Mouse (Mus musculus) liver, embryonic 15.5 days (tissue): ENCODE results near the gene Tnpo1. TPM values are rescaled to one million over a fixed set of nuclear protein-coding genes. Genes with fewer than 3 reads are reported as not detected.

Source experiments
- ATAC-seq: fragments of 200-750 bp; cut with Nextera tagmentation; 2 replicates; pipeline ENCODE4 v1.8.0; 2017; ENCODE audit warnings: moderate number of reproducible peaks, mild to moderate bottlenecking, moderate library complexity; ENCODE audit not compliant: insufficient read depth
- H3K27ac ChIP-seq: fragments of 300-500 bp; sonication (generic); replicated peaks from 2 replicates; pipeline ENCODE4 v1.5.1; 2015; ENCODE audit warnings: mild to moderate bottlenecking, inconsistent platforms
- H3K27me3 ChIP-seq: fragments of 300-500 bp; sonication (generic); 2 replicates; pipeline ENCODE4 v1.6.1; 2015; ENCODE audit warnings: mild to moderate bottlenecking, inconsistent platforms
- H3K36me3 ChIP-seq: fragments of 300-500 bp; sonication (generic); replicated peaks from 2 replicates; pipeline ENCODE4 v1.6.1; 2015; ENCODE audit warnings: moderate library complexity, mild to moderate bottlenecking, inconsistent platforms
- H3K4me1 ChIP-seq: fragments of 300-500 bp; sonication (generic); replicated peaks from 2 replicates; pipeline ENCODE4 v1.6.1; 2015; ENCODE audit warnings: inconsistent platforms
- H3K4me2 ChIP-seq: fragments of 300-500 bp; sonication (generic); 2 replicates; pipeline ENCODE4 v1.6.1; 2015; ENCODE audit warnings: moderate library complexity, mild to moderate bottlenecking, inconsistent platforms
- H3K4me3 ChIP-seq: fragments of 300-500 bp; sonication (generic); replicated peaks from 2 replicates; pipeline ENCODE4 v1.5.1; 2015; ENCODE audit warnings: mild to moderate bottlenecking, inconsistent platforms
- H3K9ac ChIP-seq: fragments of 300-500 bp; sonication (generic); 2 replicates; pipeline ENCODE4 v1.6.1; 2015; ENCODE audit warnings: moderate library complexity, mild to moderate bottlenecking, inconsistent platforms
- H3K9me3 ChIP-seq: fragments of 300-500 bp; sonication (generic); replicated peaks from 2 replicates; pipeline ENCODE4 v1.6.1; 2016; ENCODE audit warnings: inconsistent platforms
- WGBS: fragments of 180-500 bp; shearing (Covaris S2); methylation state at CpG from one replicate; pipeline ENCODE4 v1.1.7; 2015; ENCODE audit warnings: mixed read lengths; ENCODE audit not compliant: insufficient replicate concordance; 5-methylcytosine and 5-hydroxymethylcytosine counted together
- polyA plus RNA-seq: library from polyadenylated mRNA; unstranded; fragments of >200 nt; fragmentation: Nextera tagmentation; extraction: Ambion mirVana; gene quantifications from 2 replicates; pipeline ENCODE4 v1.2.1, GENCODE M21; 2015

Gene Tnpo1
- polyA plus RNA-seq, 1 experiment from 2014 or later = 20.7 TPM

DNA sequence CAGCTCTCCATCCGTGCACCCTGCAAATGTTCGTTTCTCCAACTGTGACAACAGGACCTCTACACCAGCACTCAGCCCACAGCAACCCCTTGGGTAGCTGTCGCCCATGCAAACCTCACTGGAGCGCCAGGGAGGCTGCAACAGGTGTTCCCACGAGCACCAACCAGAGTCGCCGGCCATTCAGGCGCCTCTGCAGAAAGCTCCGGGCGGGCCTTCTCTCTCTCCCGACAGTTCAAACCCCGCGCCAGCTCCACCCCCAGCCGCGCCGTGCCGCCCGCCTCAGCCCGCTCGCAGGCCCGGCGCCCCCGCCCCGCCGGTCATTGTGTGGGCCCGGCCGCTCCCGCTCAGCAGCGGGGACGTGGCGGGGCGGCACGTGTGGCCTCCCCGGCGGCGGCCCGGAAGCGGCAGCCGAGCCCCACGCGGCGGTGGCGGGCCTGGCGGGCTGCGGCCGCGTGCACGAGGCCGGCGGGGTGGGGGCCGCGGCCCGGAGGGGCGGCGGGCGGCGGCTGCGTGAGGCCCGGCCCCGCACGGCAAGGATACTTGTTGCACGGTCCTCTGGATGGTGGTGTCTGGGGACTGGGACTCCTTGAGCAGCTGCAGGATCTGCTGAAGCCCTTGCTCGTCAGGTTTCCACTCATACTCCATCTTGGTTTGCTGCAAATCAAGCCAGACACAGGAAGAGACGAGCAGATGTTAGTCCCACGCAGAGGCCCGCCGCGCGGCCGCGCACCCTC lies 35.9 kb downstream of the Tnpo1 start:
- peak overlapping the region; percentile 90 for H3K27ac ChIP-seq
- 0% methylated on average over 54 of the region's 71 CpGs for WGBS
- H3K9me3 ChIP-seq = no peaks in the 10 kb centered on the region
- peak; percentile 84 for ATAC-seq
- H3K4me3 ChIP-seq = peak overlapping the region; percentile 89
- no peaks in the 10 kb centered on the region for H3K27me3 ChIP-seq
- H3K4me2 ChIP-seq = peak overlapping the region; percentile 79
- H3K4me1 ChIP-seq = peaks cover 46% of the 10 kb centered on the region
- H3K36me3 ChIP-seq = peaks cover 26% of the 10 kb centered on the region
- peak overlapping the region; percentile 86 for H3K9ac ChIP-seq

DNA sequence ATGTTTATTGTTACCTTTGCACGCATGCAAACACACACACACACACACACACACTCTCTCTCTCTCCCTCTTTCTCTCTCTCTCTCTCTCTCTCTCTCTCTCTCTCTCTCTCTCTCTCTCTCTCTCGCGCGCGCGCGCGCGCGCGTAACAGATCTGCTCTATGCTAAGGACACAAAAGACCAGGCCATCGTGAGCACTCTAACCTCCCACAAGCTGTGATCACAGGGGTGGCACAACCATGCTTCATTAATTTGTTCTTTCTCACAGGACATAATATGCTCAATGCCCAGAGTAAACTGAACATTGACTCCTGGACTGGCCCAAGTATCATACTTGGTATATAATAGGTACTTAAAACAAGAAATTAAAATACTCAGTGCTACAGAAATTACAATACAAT lies 37.0 kb downstream of the Tnpo1 start:
- Histone ChIP-seq H3K4me2 (peak overlapping the region; percentile 25), H3K36me3 (peaks cover 37% of the 10 kb centered on the region), H3K4me3 (no peak overlapping the region), H3K27ac (no peak overlapping the region), H3K9me3 (no peaks in the 10 kb centered on the region), H3K27me3 (no peaks in the 10 kb centered on the region), H3K4me1 (peaks cover 40% of the 10 kb centered on the region), H3K9ac (no peak overlapping the region)
- ATAC-seq = no peak
- 90% methylated on average over 11 of the region's 12 CpGs for WGBS

DNA sequence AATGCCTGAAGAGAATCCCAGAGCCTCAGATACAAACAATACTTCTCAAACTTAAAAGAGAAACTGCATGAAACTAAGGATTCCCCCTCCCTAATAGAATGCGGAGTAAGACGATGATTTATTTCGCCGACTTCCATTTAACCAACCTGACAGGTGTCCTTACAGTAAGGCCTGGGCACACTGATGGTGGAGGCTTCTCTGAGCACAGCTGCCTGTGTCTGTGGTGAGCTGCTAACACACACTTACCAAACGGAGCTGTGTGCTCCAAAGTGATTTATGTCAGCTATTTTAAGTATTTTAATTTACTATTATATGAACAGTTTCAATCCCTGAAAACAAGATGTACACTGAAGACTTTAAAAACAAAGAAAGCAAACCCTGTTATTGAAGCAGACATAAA lies 42.4 kb downstream of the Tnpo1 start:
- Histone ChIP-seq H3K36me3 (peaks cover 89% of the 10 kb centered on the region), H3K27me3 (no peaks in the 10 kb centered on the region), H3K4me3 (no peak overlapping the region), H3K9me3 (no peaks in the 10 kb centered on the region), H3K9ac (no peak overlapping the region), H3K27ac (no peak overlapping the region), H3K4me2 (no peak overlapping the region), H3K4me1 (peaks cover 2% of the 10 kb centered on the region; the same call in 1 of the 2 replicates)
- ATAC-seq = no peak
- WGBS = 90% methylated on average over 5 of the region's 5 CpGs

DNA sequence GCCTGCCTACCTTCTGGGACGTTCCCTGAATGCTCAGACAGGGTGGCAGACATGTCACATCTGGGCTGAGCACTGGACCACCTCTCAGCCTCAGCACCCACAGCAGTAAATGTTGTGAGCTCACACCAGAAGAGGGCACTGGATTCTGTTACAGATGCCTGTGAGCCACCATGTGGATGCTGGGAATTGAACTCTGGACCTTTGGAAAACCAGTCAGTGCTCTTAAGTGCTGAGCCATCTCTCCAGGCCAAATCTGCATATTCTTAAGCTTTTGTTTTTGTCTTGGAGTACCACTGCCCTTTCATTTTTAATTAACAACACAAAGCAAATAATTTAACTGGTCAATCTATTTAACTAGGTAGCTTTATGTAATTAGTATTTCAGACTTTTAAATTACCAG lies 44.2 kb downstream of the Tnpo1 start:
- Histone ChIP-seq H3K36me3 (peaks cover 90% of the 10 kb centered on the region), H3K4me2 (no peak overlapping the region), H3K9me3 (no peaks in the 10 kb centered on the region), H3K4me3 (no peak overlapping the region), H3K27ac (no peak overlapping the region), H3K4me1 (no peaks in the 10 kb centered on the region), H3K27me3 (no peaks in the 10 kb centered on the region), H3K9ac (no peak overlapping the region)
- no peak for ATAC-seq
- 83% methylated on average over 1 of the region's 1 CpGs for WGBS

DNA sequence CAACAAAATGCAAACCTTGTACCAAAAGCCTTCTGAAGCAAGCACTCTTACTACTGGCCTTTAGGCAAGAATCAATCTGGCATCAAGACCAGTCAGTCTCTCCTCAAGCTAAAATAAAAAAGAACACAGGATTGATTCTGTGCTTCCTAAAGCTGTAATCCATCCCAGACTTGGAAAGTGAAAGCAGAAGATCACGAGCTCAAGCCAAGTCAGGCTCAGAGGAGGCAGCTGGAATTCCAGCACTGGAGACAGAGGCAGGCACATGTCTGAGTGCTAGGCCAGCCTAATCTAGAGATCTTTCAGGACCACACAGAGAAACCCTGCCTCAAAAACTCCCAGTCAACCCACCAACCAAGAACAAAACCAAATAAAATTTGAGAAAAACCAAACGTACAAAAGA lies 45.8 kb downstream of the Tnpo1 start:
- Histone ChIP-seq H3K9ac (no peak overlapping the region), H3K9me3 (no peaks in the 10 kb centered on the region), H3K4me1 (no peaks in the 10 kb centered on the region), H3K4me3 (no peak overlapping the region), H3K27ac (no peak overlapping the region), H3K36me3 (peaks cover 84% of the 10 kb centered on the region), H3K4me2 (no peak overlapping the region), H3K27me3 (no peaks in the 10 kb centered on the region)
- 57% methylated on average over 2 of the region's 2 CpGs for WGBS
- no peak for ATAC-seq

DNA sequence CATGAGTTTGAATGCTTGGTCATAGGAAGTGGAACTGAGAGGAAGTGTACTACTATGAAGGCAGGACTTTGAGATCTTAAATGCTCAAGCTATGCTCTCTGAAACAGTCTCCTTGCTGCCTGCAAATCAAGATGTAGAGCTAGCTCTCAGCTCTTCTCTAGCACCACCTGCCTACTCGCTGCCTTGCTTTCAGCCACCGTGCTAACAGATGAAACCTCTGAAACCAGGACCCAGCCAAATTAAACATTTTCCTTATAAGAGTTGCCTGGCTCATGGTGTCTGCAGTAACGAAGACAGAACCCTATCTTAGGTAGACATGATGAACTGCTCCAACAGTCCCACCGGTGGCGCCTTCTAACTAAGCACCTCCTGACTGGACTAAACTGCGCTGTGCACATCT lies 46.8 kb downstream of the Tnpo1 start:
- no peak overlapping the region for H3K9ac ChIP-seq
- ATAC-seq = no peak

DNA sequence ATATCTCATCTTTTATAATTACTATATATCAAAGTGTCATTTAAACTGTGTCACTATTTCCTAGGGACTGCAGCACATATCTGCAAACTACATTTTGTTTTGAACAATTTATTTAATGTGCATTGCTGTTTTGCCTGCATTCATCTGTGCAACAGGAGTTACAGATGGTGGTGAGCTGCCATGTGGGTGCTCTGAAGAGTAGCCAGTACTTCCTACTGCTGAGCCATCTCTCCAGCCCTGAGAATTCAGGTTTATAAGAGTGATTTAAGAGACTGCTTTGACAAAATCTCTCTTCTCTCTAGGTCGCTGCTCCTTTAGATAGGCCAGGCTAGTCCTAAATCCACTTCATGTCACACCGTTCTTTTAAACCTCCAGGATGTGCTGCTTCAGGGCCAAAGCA lies 49.0 kb downstream of the Tnpo1 start:
- ATAC-seq = no peak
- WGBS = 77% methylated on average over 2 of the region's 2 CpGs
- Histone ChIP-seq H3K4me2 (no peak overlapping the region), H3K27me3 (no peaks in the 10 kb centered on the region), H3K9ac (no peak overlapping the region), H3K27ac (no peak overlapping the region), H3K4me1 (no peaks in the 10 kb centered on the region), H3K4me3 (no peak overlapping the region), H3K9me3 (no peaks in the 10 kb centered on the region), H3K36me3 (peaks cover 82% of the 10 kb centered on the region)

More for the DNA sequence above, 46.8 kb downstream of the Tnpo1 start:
- Histone ChIP-seq H3K36me3 (peaks cover 83% of the 10 kb centered on the region), H3K4me3 (no peak overlapping the region), H3K9me3 (no peaks in the 10 kb centered on the region), H3K4me1 (no peaks in the 10 kb centered on the region), H3K4me2 (no peak overlapping the region), H3K27ac (no peak overlapping the region), H3K27me3 (no peaks in the 10 kb centered on the region)
- WGBS = 85% methylated on average over 6 of the region's 6 CpGs

DNA sequence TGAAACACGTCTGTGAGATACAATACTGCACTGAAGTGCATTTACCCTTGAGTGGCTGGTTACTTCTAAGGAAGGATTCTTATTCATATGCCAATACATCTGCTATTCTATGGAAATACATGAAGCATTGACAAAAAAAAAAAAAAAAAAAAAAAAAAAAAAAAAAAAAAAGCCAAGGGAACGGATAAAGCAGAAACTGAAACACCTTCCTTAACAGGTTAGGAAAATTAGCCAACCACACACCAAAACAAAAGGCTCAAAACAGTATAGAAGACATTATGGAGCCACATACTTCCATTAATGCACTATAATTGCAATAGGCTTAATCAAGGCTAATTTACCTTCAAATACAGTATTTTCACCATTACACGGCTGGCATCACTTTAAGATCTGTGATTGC lies 51.5 kb downstream of the Tnpo1 start:
- H3K36me3 ChIP-seq = peaks cover 84% of the 10 kb centered on the region
- WGBS = 72% methylated on average over 3 of the region's 3 CpGs
- ATAC-seq = no peak
- no peak overlapping the region for H3K9ac ChIP-seq
- H3K4me3 ChIP-seq = no peak overlapping the region
- no peak overlapping the region for H3K4me2 ChIP-seq
- no peaks in the 10 kb centered on the region for H3K9me3 ChIP-seq
- H3K4me1 ChIP-seq = peaks cover 10% of the 10 kb centered on the region; the same call in 1 of the 2 replicates
- no peaks in the 10 kb centered on the region for H3K27me3 ChIP-seq
- no peak overlapping the region for H3K27ac ChIP-seq

DNA sequence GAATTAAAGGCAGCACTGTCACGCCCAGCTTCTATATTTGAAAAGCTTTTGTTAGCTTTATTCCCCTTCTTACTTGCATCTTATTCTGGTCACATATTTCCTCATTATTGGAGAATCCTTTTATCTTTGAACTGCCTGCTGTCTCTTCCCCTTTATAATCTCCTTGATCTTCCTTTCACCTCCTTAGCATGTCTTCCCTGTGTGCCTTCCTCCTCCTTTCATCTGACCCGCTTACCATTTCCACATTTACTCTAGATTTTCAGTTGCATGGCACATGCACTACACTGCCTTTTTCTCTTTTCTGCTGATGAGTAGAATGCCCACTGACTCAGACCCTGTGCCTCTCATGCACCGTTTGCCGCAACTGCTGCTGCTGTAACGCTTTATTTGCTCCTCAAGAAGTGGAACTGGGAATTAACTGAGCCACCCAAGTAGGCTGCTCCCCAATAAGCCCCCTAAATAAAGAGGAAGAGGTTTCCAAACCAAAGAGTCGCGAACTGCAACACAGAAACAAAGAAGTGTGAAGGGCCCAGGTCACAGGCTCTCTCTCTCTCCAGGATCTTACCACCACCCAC lies 53.8 kb downstream of the Tnpo1 start:
- H3K9me3 ChIP-seq = no peaks in the 10 kb centered on the region
- H3K4me1 ChIP-seq = peaks cover 15% of the 10 kb centered on the region
- WGBS = 76% methylated on average over 7 of the region's 7 CpGs
- no peak for ATAC-seq
- H3K27ac ChIP-seq = no peak overlapping the region
- no peaks in the 10 kb centered on the region for H3K27me3 ChIP-seq
- H3K9ac ChIP-seq = no peak overlapping the region
- H3K4me3 ChIP-seq = no peak overlapping the region
- H3K4me2 ChIP-seq = no peak overlapping the region
- H3K36me3 ChIP-seq = peaks cover 87% of the 10 kb centered on the region

DNA sequence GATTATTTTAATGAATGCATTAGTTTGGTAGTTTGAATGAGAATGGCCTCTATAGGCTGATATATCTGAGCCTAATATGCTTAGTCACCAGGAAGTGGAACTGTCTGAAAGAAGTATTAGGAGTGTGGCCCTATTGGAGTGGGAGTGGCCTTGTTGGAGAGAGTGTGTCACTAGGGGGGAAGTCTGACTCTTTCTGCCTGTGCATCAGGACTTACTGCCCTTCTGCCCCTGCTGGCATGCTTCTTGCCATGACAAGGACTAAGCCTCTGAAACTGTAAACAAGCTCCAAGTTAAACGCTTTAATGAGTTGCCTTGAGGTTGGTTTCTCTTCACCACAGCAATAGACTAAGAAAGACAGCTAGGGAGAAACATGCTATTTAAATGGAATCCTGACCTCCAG lies 54.9 kb downstream of the Tnpo1 start:
- Histone ChIP-seq H3K4me2 (no peak overlapping the region), H3K4me3 (no peak overlapping the region), H3K36me3 (peaks cover 87% of the 10 kb centered on the region), H3K9me3 (no peaks in the 10 kb centered on the region), H3K4me1 (peaks cover 15% of the 10 kb centered on the region), H3K27me3 (no peaks in the 10 kb centered on the region), H3K27ac (no peak overlapping the region), H3K9ac (no peak overlapping the region)
- ATAC-seq = peak; percentile 37; the same call in 1 of the 2 replicates
- WGBS = 64% methylated on average over 1 of the region's 1 CpGs

DNA sequence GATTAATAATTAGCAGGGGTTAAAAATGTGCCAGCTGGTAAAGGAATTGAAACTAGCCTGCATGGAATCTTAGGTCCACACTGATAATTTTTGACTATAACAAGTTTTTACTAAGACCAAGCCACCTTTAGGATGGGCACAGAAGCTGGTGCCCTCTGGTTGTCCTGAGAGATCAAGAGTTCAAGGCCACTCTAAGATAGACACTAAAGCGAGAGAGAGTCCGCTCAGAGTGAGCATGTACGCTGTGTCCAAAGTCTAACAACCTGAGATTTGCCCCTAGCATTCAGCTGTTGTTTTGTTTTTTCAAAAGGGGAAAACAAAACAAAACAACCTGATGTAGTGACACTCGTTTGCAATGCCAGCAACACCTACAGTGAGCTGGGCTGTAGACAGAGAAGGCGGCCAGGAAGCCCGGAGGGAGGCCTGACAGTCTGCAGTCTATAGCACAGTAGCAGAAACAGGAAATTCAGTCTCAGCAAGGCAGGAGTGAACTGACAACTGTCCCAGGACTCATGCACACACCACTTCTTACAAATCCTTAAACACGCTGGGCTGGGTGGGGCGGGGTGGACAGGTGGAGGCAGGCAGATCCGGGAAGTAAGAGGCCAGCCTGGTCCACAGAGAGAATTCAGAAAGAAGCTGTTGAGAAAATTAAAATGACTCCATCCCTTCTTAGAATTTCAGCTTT lies 57.8 kb downstream of the Tnpo1 start:
- H3K4me1 ChIP-seq = peaks cover 15% of the 10 kb centered on the region
- H3K4me3 ChIP-seq = no peak overlapping the region
- H3K9ac ChIP-seq = no peak overlapping the region
- peaks cover 91% of the 10 kb centered on the region for H3K36me3 ChIP-seq
- no peak overlapping the region for H3K4me2 ChIP-seq
- no peak for ATAC-seq
- no peak overlapping the region for H3K27ac ChIP-seq
- H3K9me3 ChIP-seq = no peaks in the 10 kb centered on the region
- WGBS = 86% methylated on average over 9 of the region's 9 CpGs
- H3K27me3 ChIP-seq = no peaks in the 10 kb centered on the region
